Mouse (Mus musculus) midbrain, embryonic 16.5 days (tissue): ENCODE results near the gene Rps25. TPM values are rescaled to one million over a fixed set of nuclear protein-coding genes. Genes with fewer than 3 reads are reported as not detected.
A peak's percentile ranks its signal among the peaks of the same experiment; 100 is the strongest.

Experiments
- ATAC-seq: fragments of 200-750 bp; cut with Nextera tagmentation; 2 replicates; pipeline ENCODE4 v1.8.0; 2017; ENCODE audit warnings: moderate TSS enrichment
- H3K27ac ChIP-seq: fragments of 300-500 bp; sonication (generic); 2 replicates; pipeline ENCODE4 v1.5.1; 2014; ENCODE audit warnings: mild to moderate bottlenecking, low read length, mixed read lengths
- H3K27me3 ChIP-seq: fragments of 300-500 bp; sonication (generic); 2 replicates; pipeline ENCODE4 v1.6.1; 2014; ENCODE audit warnings: low read depth, low read length, mixed read lengths; ENCODE audit not compliant: control insufficient read depth, insufficient read depth
- H3K36me3 ChIP-seq: fragments of 300-500 bp; sonication (generic); 2 replicates; pipeline ENCODE4 v1.6.1; 2014; ENCODE audit warnings: mild to moderate bottlenecking, low read length, moderate library complexity, mixed read lengths; ENCODE audit not compliant: control insufficient read depth, insufficient read depth
- H3K4me1 ChIP-seq: fragments of 300-500 bp; sonication (generic); 2 replicates; pipeline ENCODE4 v1.6.1; 2014; ENCODE audit warnings: mild to moderate bottlenecking, low read length, mixed read lengths; ENCODE audit not compliant: control insufficient read depth, insufficient read depth
- H3K4me2 ChIP-seq: fragments of 300-500 bp; sonication (generic); 2 replicates; pipeline ENCODE4 v1.6.1; 2014; ENCODE audit warnings: mild to moderate bottlenecking, low read length, mixed read lengths
- H3K4me3 ChIP-seq: fragments of 300-500 bp; sonication (generic); 2 replicates; pipeline ENCODE4 v1.5.1; 2014; ENCODE audit warnings: low read depth, mild to moderate bottlenecking, low read length, moderate library complexity, mixed read lengths
- H3K9ac ChIP-seq: fragments of 300-500 bp; sonication (generic); 2 replicates; pipeline ENCODE4 v1.6.1; 2014; ENCODE audit warnings: low read depth, low read length, mixed read lengths
- H3K9me3 ChIP-seq: fragments of 300-500 bp; sonication (generic); replicated peaks from 2 replicates; pipeline ENCODE4 v1.6.1; 2014; ENCODE audit warnings: mild to moderate bottlenecking, low read length, mixed read lengths; ENCODE audit not compliant: control insufficient read depth, poor library complexity, severe bottlenecking
- WGBS: fragments of 180-500 bp; shearing (Covaris S2); extraction: QIAGEN DNeasy Blood & Tissue Kit; methylation state at CpG from one replicate; pipeline ENCODE4 v1.1.7; 2014; 5-methylcytosine and 5-hydroxymethylcytosine counted together
- polyA plus RNA-seq: library from polyadenylated mRNA; unstranded; fragments of >200 nt; fragmentation: Nextera tagmentation; extraction: Ambion mirVana; gene quantifications from 2 replicates; pipeline ENCODE4 v1.2.1, GENCODE M21; 2015

The Rps25 gene
- polyA plus RNA-seq, 1 experiment from 2014 or later: 926 TPM

GRCm38 (mm10) chr9:44378153-44378730, 28.7 kb upstream of the Rps25 start:
- H3K9me3 ChIP-seq: no peaks in the 10 kb centered on the region
- peak overlapping the region; percentile 96 for H3K4me3 ChIP-seq
- H3K27ac ChIP-seq: no peak overlapping the region
- no peaks in the 10 kb centered on the region for H3K27me3 ChIP-seq
- H3K9ac ChIP-seq: peak overlapping the region; percentile 96
- peaks cover 17% of the 10 kb centered on the region for H3K4me1 ChIP-seq
- 93% methylated on average over 5 of the region's 5 CpGs for WGBS
- ATAC-seq: no peak
- H3K4me2 ChIP-seq: peak overlapping the region; percentile 71
- H3K36me3 ChIP-seq: peaks cover 7% of the 10 kb centered on the region; the same call in 1 of the 2 replicates

DNA sequence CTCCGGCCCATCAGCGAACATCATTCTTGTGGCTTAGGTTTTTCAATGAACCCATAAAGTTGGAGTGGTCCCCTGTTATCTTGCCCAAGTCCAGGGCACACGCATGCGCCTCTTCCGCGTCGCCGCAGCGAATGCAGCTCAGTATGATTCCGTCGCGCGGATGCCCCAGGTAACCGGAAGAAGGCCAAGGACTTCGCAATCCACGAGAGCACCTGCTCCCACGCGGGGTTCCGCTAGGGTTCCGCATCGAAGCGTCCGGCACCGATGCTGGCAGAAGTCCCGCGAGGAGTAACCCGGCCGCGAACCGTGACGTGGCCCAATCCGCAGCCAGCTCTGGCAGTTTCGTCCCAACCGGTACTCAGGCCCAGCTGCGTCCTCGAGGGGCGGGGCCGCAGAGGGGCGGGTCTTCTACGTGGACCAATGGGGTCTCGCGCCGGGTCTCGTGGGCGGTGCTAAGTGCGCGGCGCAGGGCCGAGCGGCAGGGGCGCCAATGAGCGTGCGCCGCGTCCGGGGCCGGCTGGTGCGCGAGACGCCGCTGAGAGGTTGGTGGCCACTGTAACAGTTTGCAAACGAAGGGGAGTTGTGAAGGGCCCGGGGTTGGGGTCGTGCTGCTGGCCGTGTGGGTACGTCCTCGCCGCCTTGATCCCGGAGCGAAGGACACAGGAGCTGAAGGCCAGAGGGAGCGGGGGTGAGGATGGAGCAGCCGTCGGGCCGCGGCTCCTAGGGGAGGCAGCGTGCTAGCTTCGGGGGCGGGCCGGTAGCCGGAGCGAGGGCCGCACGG, 27.7 kb upstream of the Rps25 start, which contains the start of gene Hyou1:
TSS of gene Hyou1 (plus strand) at position 437 of the 781 bp plus-strand sequence.
- no peaks in the 10 kb centered on the region for H3K9me3 ChIP-seq
- H3K27ac ChIP-seq: peak within 1 kb of the TSS; percentile 90
- H3K9ac ChIP-seq: peak within 1 kb of the TSS; percentile 96
- peak within 1 kb of the TSS; percentile 97 for H3K4me2 ChIP-seq
- peak within 1 kb of the TSS; percentile 96 for H3K4me3 ChIP-seq
- ATAC-seq: peak; percentile 98
- peaks cover 17% of the 10 kb centered on the region for H3K4me1 ChIP-seq
- no peaks in the 10 kb centered on the region for H3K27me3 ChIP-seq
- H3K36me3 ChIP-seq: peaks cover 15% of the 10 kb centered on the region
- under 1% methylated on average over 83 of the region's 83 CpGs for WGBS

DNA sequence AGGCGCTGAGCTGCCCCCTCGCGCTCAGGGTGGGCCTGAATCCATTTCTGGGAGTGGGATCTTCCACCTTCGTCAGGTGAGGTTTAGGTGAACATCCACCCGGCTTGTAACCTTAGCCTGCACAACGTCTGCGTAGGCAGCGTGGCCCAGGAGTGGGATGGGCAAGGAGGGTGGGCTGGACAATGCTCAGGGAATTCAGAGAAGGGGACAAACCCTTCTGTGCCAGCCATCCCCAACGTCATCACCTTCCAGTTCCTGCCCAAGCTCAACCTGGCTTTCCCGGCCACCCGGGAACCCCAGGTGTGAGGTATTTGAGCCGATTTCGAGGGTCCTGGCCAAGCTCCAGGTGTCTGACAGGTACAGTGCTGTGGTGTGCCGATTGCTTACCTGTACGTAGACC, 27.1 kb upstream of the Rps25 start:
- 12% methylated on average over 15 of the region's 15 CpGs for WGBS

GRCm38 (mm10) chr9:44384596-44384995, 22.3 kb upstream of the Rps25 start:
- no peak overlapping the region for H3K9ac ChIP-seq
- H3K4me1 ChIP-seq: peaks cover 12% of the 10 kb centered on the region
- H3K27ac ChIP-seq: no peak overlapping the region
- no peak for ATAC-seq
- H3K36me3 ChIP-seq: peaks cover 62% of the 10 kb centered on the region
- H3K4me3 ChIP-seq: no peak overlapping the region
- H3K4me2 ChIP-seq: no peak overlapping the region
- 91% methylated on average over 13 of the region's 13 CpGs for WGBS
- H3K27me3 ChIP-seq: no peaks in the 10 kb centered on the region
- H3K9me3 ChIP-seq: no peaks in the 10 kb centered on the region

More for the DNA sequence above, 27.1 kb upstream of the Rps25 start:
- H3K9ac ChIP-seq: peak overlapping the region; percentile 96
- H3K36me3 ChIP-seq: peaks cover 21% of the 10 kb centered on the region
- peak; percentile 52 for ATAC-seq
- H3K4me3 ChIP-seq: peak overlapping the region; percentile 96
- H3K27ac ChIP-seq: peak overlapping the region; percentile 90
- H3K4me2 ChIP-seq: peak overlapping the region; percentile 97
- no peaks in the 10 kb centered on the region for H3K27me3 ChIP-seq
- peaks cover 17% of the 10 kb centered on the region for H3K4me1 ChIP-seq
- H3K9me3 ChIP-seq: no peaks in the 10 kb centered on the region

GRCm38 (mm10) chr9:44387221-44387620, 19.7 kb upstream of the Rps25 start:
- ATAC-seq: no peak
- Histone ChIP-seq H3K9me3 (no peaks in the 10 kb centered on the region), H3K36me3 (peaks cover 62% of the 10 kb centered on the region), H3K27ac (no peak overlapping the region), H3K9ac (no peak overlapping the region), H3K4me1 (no peaks in the 10 kb centered on the region), H3K27me3 (no peaks in the 10 kb centered on the region), H3K4me2 (no peak overlapping the region), H3K4me3 (no peak overlapping the region)
- 76% methylated on average over 3 of the region's 3 CpGs for WGBS

DNA sequence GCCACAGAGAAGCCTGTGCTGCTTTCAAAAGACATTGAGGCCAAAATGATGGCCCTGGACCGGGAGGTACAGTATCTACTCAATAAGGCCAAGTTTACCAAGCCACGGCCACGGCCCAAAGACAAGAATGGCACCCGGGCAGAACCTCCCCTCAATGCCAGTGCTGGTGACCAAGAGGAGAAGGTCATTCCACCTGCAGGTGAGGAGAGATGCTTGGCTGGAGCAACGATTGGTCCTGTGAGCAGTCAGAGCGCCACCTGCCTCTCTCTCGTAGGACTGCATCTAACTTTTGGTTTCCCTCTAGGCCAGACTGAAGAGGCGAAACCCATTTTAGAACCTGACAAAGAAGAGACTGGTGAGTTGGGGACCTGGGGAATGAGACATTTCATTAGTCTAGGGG, 17.7 kb upstream of the Rps25 start:
- Histone ChIP-seq H3K27me3 (no peaks in the 10 kb centered on the region), H3K36me3 (peaks cover 53% of the 10 kb centered on the region), H3K27ac (no peak overlapping the region), H3K4me3 (no peak overlapping the region), H3K9ac (no peak overlapping the region), H3K4me1 (no peaks in the 10 kb centered on the region), H3K9me3 (no peaks in the 10 kb centered on the region), H3K4me2 (no peak overlapping the region)
- no peak for ATAC-seq
- 60% methylated on average over 8 of the region's 8 CpGs for WGBS

DNA sequence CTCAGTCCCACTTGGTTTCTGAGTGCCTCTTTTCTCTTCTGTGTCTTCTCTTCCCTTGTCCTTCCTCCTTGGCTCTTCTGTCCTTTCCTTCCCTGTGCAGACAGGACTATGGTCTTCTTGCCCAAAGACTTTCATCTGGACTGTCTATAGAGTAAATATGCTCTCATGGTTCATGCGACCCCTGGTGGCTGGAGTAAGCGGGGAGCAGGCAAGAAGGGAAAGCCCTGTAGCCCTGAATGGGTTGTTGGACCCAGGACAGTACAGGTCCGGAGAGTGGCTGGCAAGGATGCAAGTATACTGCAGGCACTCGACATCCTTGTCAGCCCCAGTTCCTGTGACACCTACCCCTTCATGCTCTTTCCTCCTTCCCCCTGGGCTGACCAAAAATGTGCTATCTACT, 15.5 kb upstream of the Rps25 start:
- peaks cover 33% of the 10 kb centered on the region for H3K36me3 ChIP-seq
- ATAC-seq: 0 out of 2 replicates have a peak, but pooled peaks have one; percentile 52

DNA sequence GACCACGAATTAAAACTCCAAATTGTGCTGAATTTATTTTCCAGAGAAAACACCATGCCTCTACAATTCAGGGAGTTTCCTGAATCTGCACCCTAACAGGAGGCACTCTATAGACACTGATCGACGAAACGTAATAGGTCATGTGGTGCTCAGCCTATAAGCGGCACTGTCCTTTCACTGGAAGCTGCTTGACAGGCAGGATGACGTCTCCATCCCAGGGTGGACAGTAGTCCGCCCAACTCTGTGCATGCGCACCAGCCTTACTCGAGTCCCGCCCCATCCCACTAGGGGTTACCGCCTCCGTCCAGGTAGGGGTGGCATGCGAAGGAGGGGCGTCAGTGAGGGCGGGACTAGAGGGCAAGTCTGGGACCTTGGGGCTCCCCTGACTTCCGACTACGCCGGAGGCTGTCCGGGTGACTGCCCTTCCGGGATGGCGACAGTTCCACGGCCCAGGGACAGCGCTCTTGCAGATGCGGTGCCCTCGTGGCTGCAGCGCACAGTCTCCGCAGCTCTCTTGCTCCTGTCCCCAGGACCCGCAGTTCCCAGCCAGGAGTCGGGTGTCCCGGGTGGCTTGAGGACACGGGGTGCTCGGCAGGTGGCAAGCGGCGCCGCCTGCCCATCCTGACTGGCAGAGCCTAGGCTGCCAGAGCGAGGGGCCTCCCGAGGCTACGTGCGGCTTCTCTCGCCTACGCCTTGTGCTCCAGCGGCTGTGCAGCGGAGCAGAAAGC, 10.1 kb upstream of the Rps25 start, which contains the start of gene Slc37a4:
TSS of gene Slc37a4 (plus strand) at position 169 of the 728 bp plus-strand sequence.
- H3K4me2 ChIP-seq: peak within 1 kb of the TSS; percentile 84
- peaks cover 9% of the 10 kb centered on the region for H3K36me3 ChIP-seq
- H3K27me3 ChIP-seq: no peaks in the 10 kb centered on the region
- H3K4me3 ChIP-seq: peak within 1 kb of the TSS; percentile 76
- peak within 1 kb of the TSS; percentile 93 for H3K9ac ChIP-seq
- H3K27ac ChIP-seq: peak within 1 kb of the TSS; percentile 90
- peak; percentile 98 for ATAC-seq
- H3K9me3 ChIP-seq: no peaks in the 10 kb centered on the region
- peaks cover 18% of the 10 kb centered on the region for H3K4me1 ChIP-seq
- under 1% methylated on average over 43 of the region's 43 CpGs for WGBS

More for the DNA sequence above, 15.5 kb upstream of the Rps25 start:
- 40% methylated on average over 4 of the region's 4 CpGs for WGBS
- Histone ChIP-seq H3K9ac (no peak overlapping the region), H3K27ac (no peak overlapping the region), H3K4me3 (no peak overlapping the region), H3K9me3 (no peaks in the 10 kb centered on the region), H3K4me1 (no peaks in the 10 kb centered on the region), H3K27me3 (no peaks in the 10 kb centered on the region), H3K4me2 (no peak overlapping the region)
